Mouse (Mus musculus): Measurements from ENCODE around the gene Plce1. TPM values are rescaled to one million over a fixed set of nuclear protein-coding genes. Genes with fewer than 3 reads are reported as not detected.
"Not testable (repeated sequence)": the region's sequence is repeated elsewhere in the genome, so short reads cannot be mapped to it uniquely, and the experiment has no call there.

Plce1 gene
- polyA plus RNA-seq, 1 experiment from 2014 or later: 6.1 TPM

GRCm38 (mm10) chr19:38642515-38642914 lies 161.6 kb downstream of the Plce1 start:
- H3K4me1 ChIP-seq (ENCODE audit: control insufficient read depth, insufficient read depth, low read length); H3K27me3 ChIP-seq (ENCODE audit: control insufficient read depth, insufficient read depth, low read length); H3K4me2 ChIP-seq; H3K9me3 ChIP-seq (replicated peaks; ENCODE audit: control insufficient read depth, low read length); H3K9ac ChIP-seq (ENCODE audit: low read depth, low read length); ATAC-seq (replicated peaks; ENCODE audit: insufficient number of reproducible peaks, low FRiP score, low TSS enrichment); H3K27ac ChIP-seq (ENCODE audit: low read depth, low read length); H3K4me3 ChIP-seq (ENCODE audit: low read depth, low read length); H3K36me3 ChIP-seq (ENCODE audit: control insufficient read depth, insufficient read depth, low read length): not testable (repeated sequence)
- 44% methylated on average over 1 of the region's 1 CpGs for WGBS (ENCODE audit: insufficient replicate concordance)

GRCm38 (mm10) chr19:38644871-38645595 lies 164.1 kb downstream of the Plce1 start:
- Histone ChIP-seq H3K4me1 (ENCODE audit: control insufficient read depth, insufficient read depth, low read length) (peaks cover 9% of the 10 kb centered on the region), H3K4me3 (ENCODE audit: low read depth, low read length) (no peak overlapping the region), H3K27ac (ENCODE audit: low read depth, low read length) (no peak overlapping the region), H3K9me3 (replicated peaks; ENCODE audit: control insufficient read depth, low read length) (no peaks in the 10 kb centered on the region), H3K36me3 (ENCODE audit: control insufficient read depth, insufficient read depth, low read length) (no peaks in the 10 kb centered on the region), H3K27me3 (ENCODE audit: control insufficient read depth, insufficient read depth, low read length) (no peaks in the 10 kb centered on the region), H3K4me2 (no peak overlapping the region), H3K9ac (ENCODE audit: low read depth, low read length) (no peak overlapping the region)
- no peak for ATAC-seq (replicated peaks; ENCODE audit: insufficient number of reproducible peaks, low FRiP score, low TSS enrichment)
- WGBS (ENCODE audit: insufficient replicate concordance): 49% methylated on average over 6 of the region's 6 CpGs

- no peaks in the 10 kb centered on the region for H3K36me3 ChIP-seq (ENCODE audit: control insufficient read depth, insufficient read depth, low read length)
- ATAC-seq (replicated peaks; ENCODE audit: insufficient number of reproducible peaks, low FRiP score, low TSS enrichment): no peak
- WGBS (ENCODE audit: insufficient replicate concordance): 68% methylated on average over 13 of the region's 13 CpGs
- H3K27ac ChIP-seq (ENCODE audit: low read depth, low read length): no peak overlapping the region
- H3K27me3 ChIP-seq (ENCODE audit: control insufficient read depth, insufficient read depth, low read length): no peaks in the 10 kb centered on the region
- H3K4me1 ChIP-seq (ENCODE audit: control insufficient read depth, insufficient read depth, low read length): 0 out of 2 replicates have a peak, but pooled peaks cover 2% of the 10 kb centered on the region
- H3K9ac ChIP-seq (ENCODE audit: low read depth, low read length): no peak overlapping the region
- no peaks in the 10 kb centered on the region for H3K9me3 ChIP-seq (replicated peaks; ENCODE audit: control insufficient read depth, low read length)
- no peak overlapping the region for H3K4me2 ChIP-seq
- no peak overlapping the region for H3K4me3 ChIP-seq (ENCODE audit: low read depth, low read length)
These were observed 177.1 kb downstream of the Plce1 start for GRCm38 (mm10) chr19:38657980-38658379.

GRCm38 (mm10) chr19:38665398-38665797 lies 184.5 kb downstream of the Plce1 start:
- H3K9ac ChIP-seq (ENCODE audit: low read depth, low read length): no peak overlapping the region
- H3K27ac ChIP-seq (ENCODE audit: low read depth, low read length): no peak overlapping the region
- H3K9me3 ChIP-seq (replicated peaks; ENCODE audit: control insufficient read depth, low read length): no peaks in the 10 kb centered on the region
- H3K27me3 ChIP-seq (ENCODE audit: control insufficient read depth, insufficient read depth, low read length): no peaks in the 10 kb centered on the region
- no peaks in the 10 kb centered on the region for H3K36me3 ChIP-seq (ENCODE audit: control insufficient read depth, insufficient read depth, low read length)
- H3K4me1 ChIP-seq (ENCODE audit: control insufficient read depth, insufficient read depth, low read length): no peaks in the 10 kb centered on the region
- WGBS (ENCODE audit: insufficient replicate concordance): 92% methylated on average over 1 of the region's 1 CpGs
- H3K4me2 ChIP-seq: no peak overlapping the region
- no peak for ATAC-seq (replicated peaks; ENCODE audit: insufficient number of reproducible peaks, low FRiP score, low TSS enrichment)
- no peak overlapping the region for H3K4me3 ChIP-seq (ENCODE audit: low read depth, low read length)

- 79% methylated on average over 7 of the region's 7 CpGs for WGBS (ENCODE audit: insufficient replicate concordance)
- no peak for ATAC-seq (replicated peaks; ENCODE audit: insufficient number of reproducible peaks, low FRiP score, low TSS enrichment)
- no peaks in the 10 kb centered on the region for H3K9me3 ChIP-seq (replicated peaks; ENCODE audit: control insufficient read depth, low read length)
These were observed 191.2 kb downstream of the Plce1 start for GRCm38 (mm10) chr19:38672015-38672600.

GRCm38 (mm10) chr19:38673936-38674335 lies 193.0 kb downstream of the Plce1 start:
- Histone ChIP-seq H3K27me3 (ENCODE audit: control insufficient read depth, insufficient read depth, low read length) (no peaks in the 10 kb centered on the region), H3K4me3 (ENCODE audit: low read depth, low read length) (no peak overlapping the region), H3K9me3 (replicated peaks; ENCODE audit: control insufficient read depth, low read length) (no peaks in the 10 kb centered on the region), H3K27ac (ENCODE audit: low read depth, low read length) (no peak overlapping the region), H3K36me3 (ENCODE audit: control insufficient read depth, insufficient read depth, low read length) (no peaks in the 10 kb centered on the region), H3K4me2 (no peak overlapping the region), H3K4me1 (ENCODE audit: control insufficient read depth, insufficient read depth, low read length) (no peaks in the 10 kb centered on the region), H3K9ac (ENCODE audit: low read depth, low read length) (no peak overlapping the region)
- WGBS (ENCODE audit: insufficient replicate concordance): 69% methylated on average over 2 of the region's 2 CpGs
- ATAC-seq (replicated peaks; ENCODE audit: insufficient number of reproducible peaks, low FRiP score, low TSS enrichment): no peak

More at GRCm38 (mm10) chr19:38672015-38672600, 191.2 kb downstream of the Plce1 start:
- no peak overlapping the region for H3K27ac ChIP-seq (ENCODE audit: low read depth, low read length)
- H3K4me3 ChIP-seq (ENCODE audit: low read depth, low read length): no peak overlapping the region
- H3K36me3 ChIP-seq (ENCODE audit: control insufficient read depth, insufficient read depth, low read length): no peaks in the 10 kb centered on the region
- H3K4me1 ChIP-seq (ENCODE audit: control insufficient read depth, insufficient read depth, low read length): no peaks in the 10 kb centered on the region
- H3K9ac ChIP-seq (ENCODE audit: low read depth, low read length): no peak overlapping the region
- H3K4me2 ChIP-seq: no peak overlapping the region
- no peaks in the 10 kb centered on the region for H3K27me3 ChIP-seq (ENCODE audit: control insufficient read depth, insufficient read depth, low read length)

- no peak overlapping the region for H3K9ac ChIP-seq (ENCODE audit: low read depth, low read length)
- no peak overlapping the region for H3K27ac ChIP-seq (ENCODE audit: low read depth, low read length)
- no peak overlapping the region for H3K4me2 ChIP-seq
- H3K27me3 ChIP-seq (ENCODE audit: control insufficient read depth, insufficient read depth, low read length): no peaks in the 10 kb centered on the region
- no peaks in the 10 kb centered on the region for H3K9me3 ChIP-seq (replicated peaks; ENCODE audit: control insufficient read depth, low read length)
- H3K36me3 ChIP-seq (ENCODE audit: control insufficient read depth, insufficient read depth, low read length): no peaks in the 10 kb centered on the region
- 83% methylated on average over 5 of the region's 5 CpGs for WGBS (ENCODE audit: insufficient replicate concordance)
- H3K4me1 ChIP-seq (ENCODE audit: control insufficient read depth, insufficient read depth, low read length): no peaks in the 10 kb centered on the region
- H3K4me3 ChIP-seq (ENCODE audit: low read depth, low read length): no peak overlapping the region
- ATAC-seq (replicated peaks; ENCODE audit: insufficient number of reproducible peaks, low FRiP score, low TSS enrichment): no peak
These were observed 197.7 kb downstream of the Plce1 start for GRCm38 (mm10) chr19:38678655-38679054.

GRCm38 (mm10) chr19:38679520-38679919 lies 198.6 kb downstream of the Plce1 start:
- WGBS (ENCODE audit: insufficient replicate concordance): 86% methylated on average over 4 of the region's 4 CpGs
- ATAC-seq (replicated peaks; ENCODE audit: insufficient number of reproducible peaks, low FRiP score, low TSS enrichment): no peak

GRCm38 (mm10) chr19:38687326-38687725 lies 206.4 kb downstream of the Plce1 start:
- Histone ChIP-seq H3K27ac (ENCODE audit: low read depth, low read length) (no peak overlapping the region), H3K9ac (ENCODE audit: low read depth, low read length) (no peak overlapping the region), H3K4me1 (ENCODE audit: control insufficient read depth, insufficient read depth, low read length) (no peaks in the 10 kb centered on the region), H3K4me2 (no peak overlapping the region), H3K9me3 (replicated peaks; ENCODE audit: control insufficient read depth, low read length) (no peaks in the 10 kb centered on the region), H3K4me3 (ENCODE audit: low read depth, low read length) (no peak overlapping the region), H3K27me3 (ENCODE audit: control insufficient read depth, insufficient read depth, low read length) (no peaks in the 10 kb centered on the region), H3K36me3 (ENCODE audit: control insufficient read depth, insufficient read depth, low read length) (no peaks in the 10 kb centered on the region)
- no peak for ATAC-seq (replicated peaks; ENCODE audit: insufficient number of reproducible peaks, low FRiP score, low TSS enrichment)
- WGBS (ENCODE audit: insufficient replicate concordance): 68% methylated on average over 5 of the region's 5 CpGs

More at GRCm38 (mm10) chr19:38679520-38679919, 198.6 kb downstream of the Plce1 start:
- Histone ChIP-seq H3K4me2 (no peak overlapping the region), H3K27me3 (ENCODE audit: control insufficient read depth, insufficient read depth, low read length) (no peaks in the 10 kb centered on the region), H3K4me3 (ENCODE audit: low read depth, low read length) (no peak overlapping the region), H3K9me3 (replicated peaks; ENCODE audit: control insufficient read depth, low read length) (no peaks in the 10 kb centered on the region), H3K27ac (ENCODE audit: low read depth, low read length) (no peak overlapping the region), H3K36me3 (ENCODE audit: control insufficient read depth, insufficient read depth, low read length) (no peaks in the 10 kb centered on the region), H3K4me1 (ENCODE audit: control insufficient read depth, insufficient read depth, low read length) (no peaks in the 10 kb centered on the region), H3K9ac (ENCODE audit: low read depth, low read length) (no peak overlapping the region)
